Mouse (Mus musculus): ENCODE measurements at regions not wholly inside any gene's neighbourhood (a gene's known extent, or its start where the extent isn't known, plus 50 kb on each side); places are given as distances from the start of the nearest gene placed in this dataset.

GRCm38 (mm10) chr14:72110689-72111088 lies 380.9 kb downstream of the Gm9195 start:
- no peak for DNase-seq (ENCODE audit: low read depth)

GRCm38 (mm10) chr14:72091579-72091978 lies 400.1 kb downstream of the Gm9195 start:
- DNase-seq (ENCODE audit: low read depth): no peak

GRCm38 (mm10) chr14:72081473-72081872 lies 410.2 kb downstream of the Gm9195 start:
- DNase-seq (ENCODE audit: low read depth): no peak

GRCm38 (mm10) chr14:72064111-72064812 lies 427.4 kb downstream of the Gm9195 start:
- DNase-seq (ENCODE audit: low read depth): no peak

- no peak for DNase-seq (ENCODE audit: low read depth)
Observed at GRCm38 (mm10) chr14:72042881-72043236, 448.8 kb downstream of the Gm9195 start.

GRCm38 (mm10) chr14:72042112-72042880 lies 449.3 kb downstream of the Gm9195 start:
- no peak for DNase-seq (ENCODE audit: low read depth)

GRCm38 (mm10) chr14:72030396-72030795 lies 461.2 kb downstream of the Gm9195 start:
- no peak for DNase-seq (ENCODE audit: low read depth)

- no peak for DNase-seq (ENCODE audit: low read depth)
Observed at GRCm38 (mm10) chr14:72027362-72028020, 464.1 kb downstream of the Gm9195 start.

GRCm38 (mm10) chr14:72004371-72004770 lies 487.3 kb downstream of the Gm9195 start:
- DNase-seq (ENCODE audit: low read depth): no peak

GRCm38 (mm10) chr14:72002205-72003138 lies 489.2 kb downstream of the Gm9195 start:
- no peak for DNase-seq (ENCODE audit: low read depth)

GRCm38 (mm10) chr14:71973016-71973415 lies 518.6 kb downstream of the Gm9195 start:
- DNase-seq (ENCODE audit: low read depth): no peak

- DNase-seq (ENCODE audit: low read depth): no peak
Observed at GRCm38 (mm10) chr14:71972521-71972920, 519.1 kb downstream of the Gm9195 start.

- DNase-seq (ENCODE audit: low read depth): no peak
Observed at GRCm38 (mm10) chr14:71967646-71968045, 524.0 kb downstream of the Gm9195 start.

- DNase-seq (ENCODE audit: low read depth): no peak
Observed at GRCm38 (mm10) chr14:71963389-71964169, 528.1 kb downstream of the Gm9195 start.

- DNase-seq (ENCODE audit: low read depth): no peak
Observed at GRCm38 (mm10) chr14:71948701-71949100, 542.9 kb downstream of the Gm9195 start.

GRCm38 (mm10) chr14:71937157-71937485 lies 554.5 kb downstream of the Gm9195 start:
- no peak for DNase-seq (ENCODE audit: low read depth)

GRCm38 (mm10) chr14:71936373-71937156 lies 555.1 kb downstream of the Gm9195 start:
- DNase-seq (ENCODE audit: low read depth): no peak

- DNase-seq (ENCODE audit: low read depth): no peak
Observed at GRCm38 (mm10) chr14:71915964-71916363, 575.7 kb downstream of the Gm9195 start.

GRCm38 (mm10) chr14:71910936-71911335 lies 580.7 kb downstream of the Gm9195 start:
- no peak for DNase-seq (ENCODE audit: low read depth)

- DNase-seq (ENCODE audit: low read depth): no peak
Observed at GRCm38 (mm10) chr14:71895468-71895867, 596.2 kb downstream of the Gm9195 start.
